Mouse (Mus musculus) liver, adult 2 months (tissue): Measurements from ENCODE around the gene Gm973.

ENCODE experiments used
- CTCF ChIP-seq: fragments of 200-500 bp; IDR thresholded peaks from 2 replicates; pipeline ENCODE4 v1.5.1; 2011; ENCODE audit warnings: low read depth, low read length, control low read depth
- POLR2A ChIP-seq: fragments of 200-500 bp; IDR thresholded peaks from 2 replicates; pipeline ENCODE4 v1.6.1; 2011; ENCODE audit warnings: low read length, control low read depth; ENCODE audit not compliant: insufficient read depth; ENCODE audit errors: extremely low read depth

- TF ChIP-seq CTCF (peak; percentile 72), POLR2A (no peak)
These were observed 107.4 kb downstream of the Gm973 start for GRCm38 (mm10) chr1:59623325-59624017.
